Mouse (Mus musculus) kidney, adult 11 months (tissue): Measurements from ENCODE around the gene Hnrnpab.

Experiments
- DNase-seq: peaks from one replicate; pipeline ENCODE4 v3.0.0; 2022

The Hnrnpab gene

DNA sequence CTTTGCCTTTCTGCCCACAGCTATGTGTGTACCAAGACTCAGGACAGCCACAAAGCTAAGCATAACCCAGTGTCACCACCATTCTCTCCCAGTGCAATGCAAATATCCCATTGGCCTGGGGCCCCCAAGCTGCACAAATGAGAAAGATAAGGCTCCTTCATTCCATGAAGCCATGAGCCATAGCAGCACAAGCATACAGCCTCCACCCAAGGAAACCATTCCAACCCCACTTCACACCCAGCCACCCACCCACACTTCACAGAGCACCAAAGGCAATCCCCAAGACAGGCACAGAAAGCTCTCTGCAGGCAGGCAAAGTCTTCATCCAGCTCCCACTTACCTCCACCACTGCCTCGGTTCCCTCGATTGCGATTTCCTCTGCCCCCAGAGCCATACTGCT, 4.4 kb downstream of the Hnrnpab start:
- no peak for DNase-seq

DNA sequence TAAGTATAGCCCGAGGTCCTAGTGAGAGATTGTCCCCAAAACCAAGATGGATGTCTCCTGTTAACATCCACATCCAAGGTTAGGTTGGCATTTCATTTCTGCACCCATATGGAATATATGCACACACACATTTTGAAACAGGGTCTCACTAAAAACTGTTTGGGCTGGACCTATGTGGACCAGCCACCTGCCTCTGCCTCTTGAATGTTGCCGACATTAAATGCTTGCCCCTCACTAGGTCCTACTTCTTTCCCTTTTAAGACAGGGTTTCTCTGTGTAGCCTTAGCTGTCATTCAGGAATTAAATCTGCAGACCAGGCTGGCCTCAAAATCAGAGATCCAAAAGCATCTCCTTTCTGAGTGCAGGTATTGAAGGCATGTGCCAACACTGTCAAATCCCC, 9.1 kb downstream of the Hnrnpab start:
- DNase-seq, result no peak

DNA sequence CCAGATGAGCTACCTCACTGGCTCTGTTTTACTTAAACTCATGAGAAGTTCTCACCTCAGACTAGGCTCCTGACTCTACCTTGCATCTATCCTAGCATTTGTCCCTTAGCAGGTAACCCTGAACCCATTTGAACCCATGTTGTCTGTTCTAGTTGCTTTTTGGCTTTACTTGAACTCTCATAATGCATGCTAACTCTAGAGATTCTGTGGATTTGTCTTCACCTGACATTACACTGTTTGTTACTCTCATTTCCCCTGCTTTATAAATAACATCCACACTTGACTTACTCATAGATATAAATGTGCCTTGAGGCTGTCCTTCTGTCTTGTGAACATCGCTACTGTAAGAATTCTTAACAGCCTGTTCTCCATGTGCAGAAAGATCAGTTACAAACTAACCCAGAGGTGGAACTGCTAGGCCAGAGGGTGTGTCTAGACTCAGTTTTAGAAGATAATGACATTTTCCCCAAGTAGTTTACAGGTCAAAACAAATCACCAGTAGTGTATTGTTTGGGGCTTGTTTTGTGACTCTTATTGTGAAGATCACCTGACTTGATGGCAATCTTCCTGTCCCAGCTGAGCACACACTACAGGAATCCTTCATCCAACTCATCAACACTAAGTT, 11.1 kb downstream of the Hnrnpab start:
- no peak for DNase-seq

DNA sequence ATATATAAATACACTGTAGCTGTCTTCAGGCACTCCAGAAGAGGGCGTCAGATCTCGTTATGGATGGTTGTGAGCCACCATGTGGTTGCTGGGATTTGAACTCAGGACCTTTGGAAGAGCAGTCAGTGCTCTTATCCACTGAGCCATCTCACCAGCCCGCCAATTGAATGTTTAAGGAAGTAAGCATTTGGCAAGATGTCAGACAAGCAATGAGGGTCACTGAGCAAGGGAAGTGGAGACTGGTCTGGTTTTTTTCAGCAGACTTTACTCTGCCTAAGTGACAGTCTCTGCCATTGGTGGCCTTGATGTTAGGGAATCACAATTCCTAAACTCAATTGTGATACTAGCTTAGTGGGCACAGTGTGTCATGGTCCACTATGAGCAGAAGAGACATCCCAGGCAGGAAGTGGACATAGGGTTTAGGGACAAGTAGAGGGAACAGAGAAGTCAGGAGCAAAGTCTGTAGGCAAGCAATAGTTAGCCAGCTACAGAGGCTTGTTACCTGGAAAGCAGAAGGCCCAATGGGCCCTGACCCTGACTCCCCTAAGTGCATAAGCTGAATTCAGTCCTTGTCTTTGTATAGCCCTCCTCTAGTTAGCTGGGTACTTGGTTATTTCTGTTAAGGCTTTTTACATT, 11.8 kb downstream of the Hnrnpab start:
- DNase-seq, result no peak

DNA sequence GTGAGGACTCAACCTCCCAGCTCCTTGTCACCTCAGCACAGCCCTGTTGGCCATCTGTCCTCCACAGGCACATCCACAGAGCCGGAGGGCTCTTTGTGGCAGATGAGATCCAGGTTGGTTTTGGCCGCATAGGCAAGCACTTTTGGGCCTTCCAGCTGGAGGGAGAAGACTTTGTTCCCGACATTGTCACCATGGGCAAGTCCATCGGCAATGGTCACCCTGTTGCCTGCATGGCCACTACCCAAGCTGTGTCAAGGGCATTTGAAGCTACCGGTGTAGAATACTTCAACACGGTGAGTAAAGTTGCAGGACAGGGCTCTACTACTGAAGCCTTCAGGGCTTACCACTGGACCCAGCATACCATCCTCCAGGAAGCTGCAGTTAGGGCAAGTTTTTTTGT, 12.8 kb downstream of the Hnrnpab start:
- no peak for DNase-seq

DNA sequence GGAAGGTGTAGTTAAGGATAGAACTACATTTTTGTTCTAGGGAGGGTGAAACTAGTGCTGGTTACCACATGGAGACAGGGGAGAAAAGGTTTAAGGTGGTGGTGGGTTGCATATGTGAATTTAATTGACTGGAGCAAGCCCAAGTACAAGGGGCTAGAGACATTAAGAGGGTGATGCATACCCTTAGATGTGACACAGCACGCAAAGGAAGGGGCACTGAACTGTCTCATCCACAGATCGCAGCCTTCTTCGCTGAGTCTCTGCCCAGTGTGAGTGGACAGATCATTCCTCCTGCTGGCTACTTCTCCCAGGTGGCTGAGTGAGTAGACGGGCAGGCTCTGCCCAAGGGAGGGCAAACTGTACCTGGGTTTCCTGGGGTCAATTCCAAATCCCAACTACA, 13.3 kb downstream of the Hnrnpab start:
- no peak for DNase-seq

DNA sequence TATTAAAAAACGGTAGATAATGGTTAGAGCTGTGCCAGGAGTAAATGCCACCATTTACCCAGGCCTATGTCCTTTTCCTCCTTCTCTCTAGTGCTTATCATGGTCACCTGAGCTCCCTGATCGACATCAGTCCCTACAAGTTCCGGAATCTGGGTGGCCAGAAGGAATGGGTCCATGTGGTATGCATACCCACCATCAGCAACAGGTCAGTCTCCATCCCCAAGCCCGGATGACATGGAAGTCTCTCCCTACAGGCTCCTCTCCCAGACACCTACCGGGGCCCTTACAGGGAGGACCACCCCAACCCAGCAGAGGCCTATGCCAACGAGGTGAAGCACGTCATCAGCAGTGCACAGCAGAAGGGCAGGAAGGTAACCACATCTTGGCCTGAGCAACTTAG, 14.7 kb downstream of the Hnrnpab start:
- no peak for DNase-seq

DNA sequence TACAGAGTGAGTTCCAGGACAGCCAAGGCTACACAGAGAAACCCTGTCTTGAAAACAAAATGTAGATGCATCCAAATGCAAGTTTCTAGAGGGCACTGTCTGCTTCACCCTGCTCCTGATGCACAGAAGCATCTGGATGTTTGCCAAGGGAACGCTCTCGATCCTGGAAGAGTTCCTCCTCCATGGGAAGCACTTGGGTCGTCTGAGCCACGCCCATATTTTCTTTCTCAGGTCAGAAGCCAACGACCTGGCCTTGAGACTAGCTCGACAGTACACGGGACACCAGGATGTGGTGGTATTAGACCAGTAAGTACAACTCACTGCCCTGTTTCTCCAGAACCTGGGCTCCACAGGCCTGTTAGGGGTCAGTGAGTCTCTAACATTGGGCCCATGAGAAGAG, 15.5 kb downstream of the Hnrnpab start:
- no peak for DNase-seq

DNA sequence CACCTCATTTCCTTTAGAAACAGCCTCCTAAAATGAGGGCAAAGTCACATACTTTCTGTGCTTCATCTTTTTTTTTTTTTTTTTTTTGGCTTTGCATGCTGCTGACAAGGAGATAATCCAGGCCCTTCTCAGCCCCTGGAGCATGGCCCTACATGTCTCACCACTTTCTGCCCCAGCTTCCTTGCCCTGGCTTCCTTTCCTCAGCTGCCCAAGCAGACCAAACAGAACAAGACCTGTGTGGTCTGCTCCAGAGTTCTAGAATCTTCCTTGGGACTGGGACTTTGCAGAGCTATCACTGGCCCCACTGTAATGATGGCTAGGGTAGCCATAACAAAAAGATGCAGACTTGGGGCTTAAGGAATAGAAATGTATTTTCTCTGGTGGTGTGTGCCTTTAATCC, 16.6 kb downstream of the Hnrnpab start:
- DNase-seq, result no peak

DNA sequence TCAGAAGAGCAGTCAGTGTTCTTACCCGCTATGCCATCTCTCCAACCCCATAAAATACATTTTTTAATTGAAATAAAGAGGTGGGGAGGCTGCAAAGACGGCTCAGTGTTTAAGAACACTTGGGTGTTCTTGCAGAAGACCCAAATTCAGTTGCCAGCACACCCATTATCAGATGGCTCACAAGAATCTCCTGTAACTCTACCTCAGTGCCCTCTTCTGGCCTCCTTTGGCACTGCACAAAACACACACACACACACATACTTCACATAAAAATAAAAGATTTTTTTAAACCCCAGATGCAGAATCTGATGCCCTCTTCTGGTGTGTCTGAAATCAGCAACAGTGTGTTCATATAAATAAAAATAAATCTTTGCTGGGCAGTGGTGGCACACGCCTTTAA, 17.8 kb downstream of the Hnrnpab start:
- DNase-seq, result no peak

DNA sequence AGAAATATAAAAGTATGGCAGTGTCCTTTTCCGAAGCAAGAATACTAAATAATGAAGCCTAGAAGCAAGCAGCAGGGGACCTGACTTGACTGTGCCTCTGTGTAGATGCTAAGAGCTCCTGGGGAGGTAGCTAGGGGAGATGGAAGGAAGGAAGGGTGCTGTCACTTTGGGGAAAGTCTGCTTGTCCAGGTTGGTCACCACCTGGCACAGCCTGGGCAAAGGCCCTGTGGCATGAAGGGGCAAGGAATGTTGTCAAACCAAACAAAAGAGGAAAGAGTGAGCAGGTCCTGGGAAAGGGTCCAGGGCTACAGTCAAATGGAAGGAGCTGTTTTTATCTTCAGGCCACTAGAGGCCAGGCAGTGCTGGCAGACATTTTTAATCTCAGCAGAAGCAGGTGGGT, 19.6 kb downstream of the Hnrnpab start:
- no peak for DNase-seq

DNA sequence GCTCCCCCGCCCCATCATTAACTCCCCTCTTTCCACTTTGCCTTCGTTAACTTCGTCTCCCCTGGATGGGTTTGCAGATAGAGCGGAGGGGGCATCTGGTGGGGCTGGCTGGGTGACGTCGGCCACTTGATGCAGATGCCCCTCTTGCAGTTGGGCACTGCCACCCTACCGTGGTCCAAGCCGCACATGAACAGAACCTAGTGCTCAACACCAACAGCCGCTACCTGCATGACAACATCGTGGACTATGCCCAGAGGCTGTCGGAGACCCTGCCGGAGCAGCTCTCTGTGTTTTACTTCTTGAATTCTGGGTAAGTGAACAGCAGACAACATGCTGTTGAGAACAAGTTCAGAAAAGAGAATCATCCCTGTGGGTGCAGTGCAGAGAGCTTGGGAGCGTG, 20.2 kb downstream of the Hnrnpab start:
- DNase-seq, result no peak

DNA sequence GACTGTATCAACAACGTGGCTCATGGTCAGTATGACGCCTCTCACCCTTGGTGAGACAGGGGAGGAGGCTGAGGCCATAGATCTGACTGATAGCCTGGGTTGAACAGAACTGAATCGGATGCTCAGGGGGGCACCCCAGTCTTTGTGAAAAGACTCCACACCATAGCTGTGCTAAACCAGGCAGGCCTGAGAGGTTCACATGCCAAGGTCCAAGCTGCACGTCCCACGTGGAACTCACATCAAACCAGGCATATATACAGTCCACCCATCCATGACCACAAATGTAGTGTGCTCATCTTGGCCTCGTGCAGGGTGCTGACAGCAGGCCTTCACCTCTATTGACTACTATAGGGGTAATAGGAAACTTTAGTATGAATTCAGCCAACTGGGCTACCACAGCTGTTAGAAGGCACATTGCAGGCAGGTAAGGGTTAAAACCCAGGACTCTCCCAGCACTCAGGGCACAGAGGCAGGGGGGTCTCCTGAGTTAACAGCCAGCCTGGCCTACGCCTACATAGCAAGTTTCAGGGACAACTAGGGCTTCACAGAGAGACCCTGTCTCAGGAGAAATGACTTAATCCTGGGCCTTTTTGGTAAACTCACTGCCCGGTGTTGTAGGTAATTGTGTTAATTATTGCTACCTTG, 20.9 kb downstream of the Hnrnpab start:
- peak; percentile 33 for DNase-seq

DNA sequence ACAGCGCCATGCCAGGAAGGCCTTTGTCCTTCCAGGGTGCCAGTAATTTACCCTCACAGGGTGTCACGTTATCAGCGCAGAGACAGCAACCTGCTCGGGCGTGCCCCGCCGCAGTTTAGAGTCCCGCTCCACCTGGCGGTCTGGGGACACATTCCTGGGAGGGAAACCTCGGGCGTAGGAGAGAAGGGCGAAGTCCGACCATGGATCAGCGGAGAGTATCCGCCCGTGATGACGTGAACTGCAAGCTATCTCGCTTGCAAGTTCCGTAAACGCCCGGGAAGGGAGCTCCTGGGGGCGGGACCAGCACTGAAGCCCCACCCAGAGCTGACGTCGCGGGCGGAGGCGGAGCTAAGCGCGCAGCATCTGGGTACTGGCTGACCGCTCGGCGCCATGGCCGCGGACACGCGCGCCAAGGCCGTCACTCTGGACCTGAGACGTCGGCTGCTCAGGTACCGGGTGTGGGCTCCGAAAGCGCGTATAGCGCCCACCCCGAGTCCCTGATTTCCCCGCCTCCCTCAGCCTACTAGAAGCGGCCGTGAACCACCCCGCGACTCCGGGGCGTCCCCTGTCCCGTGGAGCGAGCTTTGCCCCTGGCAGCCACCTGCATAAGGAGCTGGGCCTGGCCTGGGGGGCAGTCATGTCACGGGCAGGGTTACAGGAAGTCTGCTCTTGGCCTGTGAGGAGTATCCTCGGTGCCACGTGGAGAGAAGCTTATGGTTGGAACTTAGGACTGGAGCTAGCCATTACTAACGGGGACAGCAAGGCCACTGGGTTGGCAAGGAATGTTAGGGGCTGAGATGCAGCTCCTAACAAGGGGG, 22.0 kb downstream of the Hnrnpab start, which contains the start of gene Phykpl:
Gene Phykpl, plus strand, starts transcription at position 327 of the 818 bp plus-strand sequence.
- peak; percentile 99 for DNase-seq

DNA sequence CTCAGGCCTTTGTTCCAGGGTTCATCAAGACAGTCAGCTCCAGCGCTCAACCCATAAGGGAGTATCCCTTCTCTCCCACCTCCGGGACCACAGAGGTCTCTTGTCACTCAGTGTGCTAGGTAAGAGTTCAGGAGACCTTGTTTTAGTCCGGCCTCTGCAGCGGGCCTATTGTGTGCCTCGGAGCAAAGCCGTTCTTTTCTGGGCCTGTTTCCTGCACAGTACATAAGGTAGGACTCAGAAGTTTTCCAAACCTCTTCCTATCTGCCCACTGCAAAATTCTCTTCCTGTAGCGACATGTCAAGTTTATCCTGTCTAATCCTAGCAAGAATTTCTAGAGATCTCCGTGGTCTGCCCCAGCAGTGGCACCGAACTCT, 22.6 kb downstream of the Hnrnpab start:
- DNase-seq, result no peak

DNA sequence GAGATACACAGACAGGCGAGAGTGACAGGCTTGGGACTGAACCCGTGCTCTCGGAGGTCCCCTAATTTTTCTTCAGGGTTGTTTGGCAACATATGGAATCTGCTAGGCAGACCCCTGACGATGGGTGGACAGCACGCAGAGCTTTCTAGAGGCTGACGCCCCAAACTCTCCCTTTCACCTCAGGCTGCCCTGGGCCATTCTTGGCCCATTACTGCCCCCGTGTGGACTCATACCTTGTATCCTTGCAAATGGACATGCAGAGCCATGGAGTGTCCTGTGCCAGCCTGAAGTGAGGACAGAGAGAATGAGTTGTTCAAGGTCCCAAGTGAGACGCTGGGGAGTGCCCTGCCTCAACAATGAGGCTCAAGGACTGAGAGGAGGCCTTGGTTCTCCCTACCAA, 23.9 kb downstream of the Hnrnpab start:
- DNase-seq, result peak; percentile 73

DNA sequence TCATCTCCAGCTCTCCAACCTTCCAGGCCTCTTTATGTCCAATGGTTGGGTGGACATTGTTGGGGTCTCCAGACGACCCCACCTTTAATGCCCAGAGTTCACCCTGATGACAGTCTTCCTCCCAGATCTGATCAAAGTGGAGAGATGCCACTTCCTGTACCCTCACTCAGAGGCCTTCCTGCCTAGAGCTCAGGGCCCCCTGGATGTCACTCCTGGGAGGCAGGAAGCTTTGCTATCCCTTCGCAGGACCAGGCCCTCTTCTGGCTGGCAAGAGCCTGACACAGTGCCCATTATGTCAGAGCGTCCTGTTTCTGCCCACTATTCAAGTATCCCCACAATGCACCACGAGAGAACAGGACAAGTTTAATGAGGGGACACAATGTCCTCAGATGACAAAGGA, 27.6 kb downstream of the Hnrnpab start:
- DNase-seq, result no peak

DNA sequence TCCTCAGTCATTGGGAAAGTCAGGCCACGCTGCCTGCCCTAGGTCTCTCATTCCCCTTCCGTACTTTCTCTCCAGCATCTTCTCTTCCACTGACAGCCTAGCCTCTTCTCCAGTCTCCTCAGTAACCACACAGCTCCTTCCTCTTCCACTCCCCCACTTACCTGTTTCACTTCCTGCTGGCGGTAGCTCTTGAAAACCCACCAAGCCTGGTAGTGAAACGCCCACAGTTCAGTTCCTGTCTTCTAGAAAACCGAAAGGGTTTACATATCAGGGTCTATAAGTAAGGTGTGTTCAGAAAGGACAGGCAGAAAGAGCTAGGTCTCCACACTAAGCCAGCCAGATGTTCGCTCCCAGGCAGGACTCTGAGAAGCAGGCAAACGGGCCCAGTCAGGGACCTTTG, 29.1 kb downstream of the Hnrnpab start:
- no peak for DNase-seq

DNA sequence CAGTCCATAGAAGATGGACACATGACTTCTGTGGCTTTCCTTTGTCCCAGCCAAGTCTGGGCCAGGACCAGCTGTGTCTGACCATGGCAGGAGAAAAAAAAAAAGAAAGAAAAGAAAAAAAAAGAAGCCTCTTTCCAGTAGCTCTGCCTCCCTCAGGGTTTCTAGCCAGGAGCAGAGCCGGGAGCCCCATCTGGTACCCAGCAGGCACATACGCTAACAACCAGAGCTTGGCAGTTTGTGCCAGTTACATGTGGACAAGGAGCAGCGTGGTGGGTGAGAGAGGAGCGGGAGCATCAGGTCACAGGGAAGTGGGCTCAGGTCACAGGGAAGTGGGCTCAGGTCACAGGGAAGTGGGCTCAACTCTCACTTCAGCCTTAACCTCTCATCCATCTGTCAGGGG, 30.2 kb downstream of the Hnrnpab start:
- no peak for DNase-seq

DNA sequence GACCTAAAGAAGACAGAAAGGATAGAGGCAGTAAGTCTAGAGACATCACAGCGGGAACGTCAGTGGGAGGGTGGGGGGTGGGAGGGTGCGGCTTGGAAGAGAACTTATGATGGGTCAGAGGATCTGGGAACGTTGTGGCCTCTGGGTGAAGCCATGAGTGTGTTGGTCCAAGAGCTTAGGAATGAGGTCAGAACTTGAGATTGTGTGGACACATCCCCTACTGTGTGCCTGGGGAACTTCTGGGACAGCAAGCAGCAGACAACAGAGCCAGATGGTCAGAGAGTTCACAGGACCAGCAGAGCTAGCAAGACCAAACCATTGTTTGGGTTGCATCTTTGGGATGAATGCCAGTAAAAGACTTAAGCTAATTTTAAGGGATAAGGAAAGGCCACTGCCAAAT, 37.8 kb downstream of the Hnrnpab start:
- DNase-seq, result no peak

DNA sequence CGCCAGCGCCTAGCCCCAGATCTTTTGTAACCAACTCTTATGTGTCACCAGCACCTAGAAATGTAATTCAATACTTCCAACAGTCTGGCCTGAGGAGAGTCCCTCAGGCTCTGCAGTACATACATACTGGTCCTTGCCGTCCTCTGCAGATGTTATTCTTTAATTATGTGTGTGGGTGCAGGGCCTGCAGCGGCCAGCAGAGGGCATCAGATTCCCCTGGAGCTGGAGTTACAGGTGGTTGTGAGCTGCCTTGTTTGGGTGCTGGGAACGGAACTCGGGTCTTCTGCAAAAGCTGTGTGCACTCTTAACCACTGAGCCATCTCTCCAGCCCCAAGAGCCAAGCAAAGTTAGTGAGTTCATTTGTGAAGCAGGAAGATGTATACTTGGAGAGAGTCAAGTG, 40.7 kb downstream of the Hnrnpab start:
- DNase-seq, result no peak

DNA sequence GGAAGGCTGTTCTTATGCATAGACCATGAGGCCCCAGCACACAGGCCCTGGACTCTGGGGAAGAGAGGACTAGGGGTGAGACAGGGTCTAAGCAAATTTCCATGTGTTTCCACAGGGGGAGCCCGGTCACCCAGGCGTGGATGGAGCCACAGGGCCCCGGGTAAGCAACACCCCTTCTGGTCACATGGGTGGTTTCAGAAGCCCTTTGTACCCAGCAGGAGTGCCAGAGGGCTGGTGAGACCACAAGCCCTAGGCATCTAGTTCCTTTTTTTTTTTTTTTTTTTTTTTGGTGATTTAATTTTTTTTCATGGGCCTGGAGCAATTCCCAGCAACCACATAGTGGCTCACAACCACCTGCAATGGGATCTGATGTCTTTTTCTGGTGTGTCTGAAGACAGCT, 41.6 kb downstream of the Hnrnpab start:
- DNase-seq, result peak; percentile 69

DNA sequence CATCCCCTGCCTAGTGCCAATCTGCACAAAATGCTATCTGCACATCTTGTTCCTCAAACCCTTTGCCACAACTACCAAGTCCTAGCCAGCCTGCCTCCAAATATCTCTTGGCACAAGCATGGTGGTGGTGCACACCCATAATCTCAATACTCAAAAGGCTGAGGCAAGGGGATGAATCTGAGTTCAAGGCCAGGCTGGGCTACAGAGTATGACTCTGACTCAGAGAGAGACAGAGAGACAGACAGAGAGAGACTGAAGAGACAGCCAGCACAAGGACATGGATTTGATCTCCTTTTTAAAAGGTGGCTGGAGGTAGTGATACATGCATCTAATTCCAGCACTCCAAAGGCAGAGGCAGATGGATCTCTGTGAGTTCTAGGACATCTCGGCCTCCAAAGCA, 43.4 kb downstream of the Hnrnpab start:
- no peak for DNase-seq

DNA sequence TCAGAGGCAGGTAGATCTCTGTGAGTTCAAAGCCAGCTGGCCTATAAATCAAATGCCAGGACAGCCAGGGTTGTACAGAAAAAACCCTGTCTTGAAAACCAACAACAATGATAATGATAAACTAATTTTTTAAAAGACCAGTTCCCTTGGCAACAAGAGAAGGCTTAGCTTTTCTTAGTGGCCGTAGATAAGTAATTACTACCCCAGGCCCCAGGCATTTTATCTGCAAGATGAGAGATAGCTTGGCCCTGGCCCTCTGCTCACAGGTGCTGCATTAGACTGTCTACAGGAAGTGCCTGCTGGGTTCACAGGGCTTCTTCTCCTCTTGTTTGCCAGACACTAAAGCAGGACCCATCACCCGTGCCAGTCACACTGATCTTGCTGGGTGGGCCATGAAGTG, 51.6 kb downstream of the Hnrnpab start:
- DNase-seq, result no peak
